Mouse (Mus musculus): Measurements from ENCODE around the gene Rhot2. TPM values are rescaled to one million over a fixed set of nuclear protein-coding genes. Genes with fewer than 3 reads are reported as not detected.

The Rhot2 gene
- polyA plus RNA-seq, 1 experiment from 2014 or later: 23.5 TPM

GRCm38 (mm10) chr17:25806507-25806906 is 38.1 kb downstream of the Rhot2 start:
- 0 out of 2 replicates have a peak, but pooled peaks cover 2% of the 10 kb centered on the region for H3K4me1 ChIP-seq (ENCODE audit: control insufficient read depth, insufficient read depth, low read length)
- H3K27me3 ChIP-seq (ENCODE audit: control insufficient read depth, insufficient read depth, low read length): peaks cover 29% of the 10 kb centered on the region
- no peak for ATAC-seq (ENCODE audit: insufficient read depth, low FRiP score)
- H3K9ac ChIP-seq (ENCODE audit: low read length): no peak overlapping the region
- H3K4me3 ChIP-seq (replicated peaks; ENCODE audit: low read length): no peak overlapping the region
- WGBS: 78% methylated on average over 4 of the region's 4 CpGs
- H3K36me3 ChIP-seq (ENCODE audit: control insufficient read depth, insufficient read depth, low read length): no peaks in the 10 kb centered on the region
- H3K27ac ChIP-seq (ENCODE audit: low read length): no peak overlapping the region
- H3K4me2 ChIP-seq (ENCODE audit: low read depth, low read length): no peak overlapping the region
- no peaks in the 10 kb centered on the region for H3K9me3 ChIP-seq (replicated peaks; ENCODE audit: control insufficient read depth, low read length)

GRCm38 (mm10) chr17:25802825-25803517 is 41.7 kb downstream of the Rhot2 start:
- Histone ChIP-seq H3K9me3 (replicated peaks; ENCODE audit: control insufficient read depth, low read length) (no peaks in the 10 kb centered on the region), H3K4me2 (ENCODE audit: low read depth, low read length) (no peak overlapping the region), H3K9ac (ENCODE audit: low read length) (peak overlapping the region; percentile 7; the same call in 1 of the 2 replicates), H3K4me1 (ENCODE audit: control insufficient read depth, insufficient read depth, low read length) (no peaks in the 10 kb centered on the region), H3K4me3 (replicated peaks; ENCODE audit: low read length) (no peak overlapping the region), H3K36me3 (ENCODE audit: control insufficient read depth, insufficient read depth, low read length) (no peaks in the 10 kb centered on the region), H3K27me3 (ENCODE audit: control insufficient read depth, insufficient read depth, low read length) (peaks cover 3% of the 10 kb centered on the region), H3K27ac (ENCODE audit: low read length) (no peak overlapping the region)
- WGBS: 12% methylated on average over 10 of the region's 10 CpGs
- ATAC-seq (ENCODE audit: insufficient read depth, low FRiP score): peak; percentile 71; the same call in 1 of the 2 replicates

- ATAC-seq (ENCODE audit: insufficient read depth, low FRiP score): 0 out of 2 replicates have a peak, but pooled peaks have one; percentile 48
- no peak overlapping the region for H3K9ac ChIP-seq (ENCODE audit: low read length)
- no peak overlapping the region for H3K27ac ChIP-seq (ENCODE audit: low read length)
- no peak overlapping the region for H3K4me2 ChIP-seq (ENCODE audit: low read depth, low read length)
- H3K9me3 ChIP-seq (replicated peaks; ENCODE audit: control insufficient read depth, low read length): no peaks in the 10 kb centered on the region
- WGBS: 9% methylated on average over 6 of the region's 6 CpGs
- no peaks in the 10 kb centered on the region for H3K36me3 ChIP-seq (ENCODE audit: control insufficient read depth, insufficient read depth, low read length)
- H3K27me3 ChIP-seq (ENCODE audit: control insufficient read depth, insufficient read depth, low read length): peaks cover 2% of the 10 kb centered on the region; the same call in 1 of the 2 replicates
- no peak overlapping the region for H3K4me3 ChIP-seq (replicated peaks; ENCODE audit: low read length)
- H3K4me1 ChIP-seq (ENCODE audit: control insufficient read depth, insufficient read depth, low read length): peaks cover 5% of the 10 kb centered on the region
Measured at GRCm38 (mm10) chr17:25801029-25801428, 43.6 kb downstream of the Rhot2 start.

- Histone ChIP-seq H3K9me3 (replicated peaks; ENCODE audit: control insufficient read depth, low read length) (no peaks in the 10 kb centered on the region), H3K9ac (ENCODE audit: low read length) (peak within 1 kb of the TSS; percentile 80), H3K36me3 (ENCODE audit: control insufficient read depth, insufficient read depth, low read length) (no peaks in the 10 kb centered on the region), H3K27ac (ENCODE audit: low read length) (peak within 1 kb of the TSS; percentile 27), H3K4me2 (ENCODE audit: low read depth, low read length) (peak within 1 kb of the TSS; percentile 93), H3K4me1 (ENCODE audit: control insufficient read depth, insufficient read depth, low read length) (peaks cover 31% of the 10 kb centered on the region), H3K4me3 (replicated peaks; ENCODE audit: low read length) (peak within 1 kb of the TSS; percentile 87), H3K27me3 (ENCODE audit: control insufficient read depth, insufficient read depth, low read length) (no peaks in the 10 kb centered on the region)
- ATAC-seq (ENCODE audit: insufficient read depth, low FRiP score): peak; percentile 76
- under 1% methylated on average over 35 of the region's 35 CpGs for WGBS
Measured at GRCm38 (mm10) chr17:25796951-25797369, 47.7 kb downstream of the Rhot2 start, which contains the start of gene Metrn. Gene Metrn (minus strand): TSS chr17:25797136.

- peaks cover 35% of the 10 kb centered on the region for H3K4me1 ChIP-seq (ENCODE audit: control insufficient read depth, insufficient read depth, low read length)
- peak overlapping the region; percentile 93 for H3K4me2 ChIP-seq (ENCODE audit: low read depth, low read length)
- peak overlapping the region; percentile 87 for H3K4me3 ChIP-seq (replicated peaks; ENCODE audit: low read length)
- H3K9me3 ChIP-seq (replicated peaks; ENCODE audit: control insufficient read depth, low read length): no peaks in the 10 kb centered on the region
- no peaks in the 10 kb centered on the region for H3K27me3 ChIP-seq (ENCODE audit: control insufficient read depth, insufficient read depth, low read length)
- H3K9ac ChIP-seq (ENCODE audit: low read length): peak overlapping the region; percentile 80
- ATAC-seq (ENCODE audit: insufficient read depth, low FRiP score): no peak
- peak overlapping the region; percentile 27; the same call in 1 of the 2 replicates for H3K27ac ChIP-seq (ENCODE audit: low read length)
- no peaks in the 10 kb centered on the region for H3K36me3 ChIP-seq (ENCODE audit: control insufficient read depth, insufficient read depth, low read length)
- WGBS: 1% methylated on average over 37 of the region's 37 CpGs
Measured at GRCm38 (mm10) chr17:25796211-25796771, 48.4 kb downstream of the Rhot2 start.

GRCm38 (mm10) chr17:25795609-25796092 is 49.0 kb downstream of the Rhot2 start, which contains the start of gene AC134908.4:
Gene AC134908.4 (minus strand): TSS chr17:25795659.
- no peak for ATAC-seq (ENCODE audit: insufficient read depth, low FRiP score)
- Histone ChIP-seq H3K4me3 (replicated peaks; ENCODE audit: low read length) (peak within 1 kb of the TSS; percentile 87), H3K27ac (ENCODE audit: low read length) (peak within 1 kb of the TSS; percentile 27; the same call in 1 of the 2 replicates), H3K27me3 (ENCODE audit: control insufficient read depth, insufficient read depth, low read length) (no peaks in the 10 kb centered on the region), H3K9me3 (replicated peaks; ENCODE audit: control insufficient read depth, low read length) (no peaks in the 10 kb centered on the region), H3K36me3 (ENCODE audit: control insufficient read depth, insufficient read depth, low read length) (no peaks in the 10 kb centered on the region), H3K4me1 (ENCODE audit: control insufficient read depth, insufficient read depth, low read length) (peaks cover 37% of the 10 kb centered on the region), H3K4me2 (ENCODE audit: low read depth, low read length) (peak within 1 kb of the TSS; percentile 93), H3K9ac (ENCODE audit: low read length) (peak within 1 kb of the TSS; percentile 80)
- WGBS: 33% methylated on average over 6 of the region's 6 CpGs

GRCm38 (mm10) chr17:25794998-25795397 is 49.7 kb downstream of the Rhot2 start:
- H3K27me3 ChIP-seq (ENCODE audit: control insufficient read depth, insufficient read depth, low read length): no peaks in the 10 kb centered on the region
- no peak for ATAC-seq (ENCODE audit: insufficient read depth, low FRiP score)
- peaks cover 37% of the 10 kb centered on the region for H3K4me1 ChIP-seq (ENCODE audit: control insufficient read depth, insufficient read depth, low read length)
- H3K9ac ChIP-seq (ENCODE audit: low read length): peak overlapping the region; percentile 80
- H3K4me2 ChIP-seq (ENCODE audit: low read depth, low read length): peak overlapping the region; percentile 93; the same call in 1 of the 2 replicates
- 88% methylated on average over 17 of the region's 17 CpGs for WGBS
- 0 out of 2 replicates have a peak overlapping the region, but pooled peaks have one; percentile 3 for H3K4me3 ChIP-seq (replicated peaks; ENCODE audit: low read length)
- H3K9me3 ChIP-seq (replicated peaks; ENCODE audit: control insufficient read depth, low read length): no peaks in the 10 kb centered on the region
- no peak overlapping the region for H3K27ac ChIP-seq (ENCODE audit: low read length)
- H3K36me3 ChIP-seq (ENCODE audit: control insufficient read depth, insufficient read depth, low read length): no peaks in the 10 kb centered on the region

GRCm38 (mm10) chr17:25794197-25794596 is 50.5 kb downstream of the Rhot2 start:
- Histone ChIP-seq H3K9ac (ENCODE audit: low read length) (no peak overlapping the region), H3K9me3 (replicated peaks; ENCODE audit: control insufficient read depth, low read length) (no peaks in the 10 kb centered on the region), H3K4me2 (ENCODE audit: low read depth, low read length) (no peak overlapping the region), H3K4me3 (replicated peaks; ENCODE audit: low read length) (no peak overlapping the region), H3K27me3 (ENCODE audit: control insufficient read depth, insufficient read depth, low read length) (no peaks in the 10 kb centered on the region), H3K36me3 (ENCODE audit: control insufficient read depth, insufficient read depth, low read length) (no peaks in the 10 kb centered on the region), H3K4me1 (ENCODE audit: control insufficient read depth, insufficient read depth, low read length) (peaks cover 37% of the 10 kb centered on the region), H3K27ac (ENCODE audit: low read length) (0 out of 2 replicates have a peak overlapping the region, but pooled peaks have one; percentile 17)
- WGBS: 71% methylated on average over 13 of the region's 13 CpGs
- ATAC-seq (ENCODE audit: insufficient read depth, low FRiP score): no peak

GRCm38 (mm10) chr17:25792615-25793014 is 52.0 kb downstream of the Rhot2 start, which contains the start of gene Fam173a:
Gene Fam173a (minus strand): TSS chr17:25792901.
- H3K4me1 ChIP-seq (ENCODE audit: control insufficient read depth, insufficient read depth, low read length): peaks cover 37% of the 10 kb centered on the region

More at GRCm38 (mm10) chr17:25792615-25793014, 52.0 kb downstream of the Rhot2 start, which contains the start of gene Fam173a:
- H3K4me3 ChIP-seq (replicated peaks; ENCODE audit: low read length): peak within 1 kb of the TSS; percentile 93
- under 1% methylated on average over 14 of the region's 14 CpGs for WGBS
- peak within 1 kb of the TSS; percentile 98 for H3K27ac ChIP-seq (ENCODE audit: low read length)
- H3K4me2 ChIP-seq (ENCODE audit: low read depth, low read length): peak within 1 kb of the TSS; percentile 96
- peak within 1 kb of the TSS; percentile 77 for H3K9ac ChIP-seq (ENCODE audit: low read length)
- H3K9me3 ChIP-seq (replicated peaks; ENCODE audit: control insufficient read depth, low read length): no peaks in the 10 kb centered on the region
- H3K36me3 ChIP-seq (ENCODE audit: control insufficient read depth, insufficient read depth, low read length): 0 out of 2 replicates have a peak, but pooled peaks cover under 1% of the 10 kb centered on the region
- H3K27me3 ChIP-seq (ENCODE audit: control insufficient read depth, insufficient read depth, low read length): no peaks in the 10 kb centered on the region
- ATAC-seq (ENCODE audit: insufficient read depth, low FRiP score): peak; percentile 80

Measured in stomach, embryonic 16.5 days (tissue).